Mouse (Mus musculus): Measurements from ENCODE around the gene Batf.

Gene Batf

DNA sequence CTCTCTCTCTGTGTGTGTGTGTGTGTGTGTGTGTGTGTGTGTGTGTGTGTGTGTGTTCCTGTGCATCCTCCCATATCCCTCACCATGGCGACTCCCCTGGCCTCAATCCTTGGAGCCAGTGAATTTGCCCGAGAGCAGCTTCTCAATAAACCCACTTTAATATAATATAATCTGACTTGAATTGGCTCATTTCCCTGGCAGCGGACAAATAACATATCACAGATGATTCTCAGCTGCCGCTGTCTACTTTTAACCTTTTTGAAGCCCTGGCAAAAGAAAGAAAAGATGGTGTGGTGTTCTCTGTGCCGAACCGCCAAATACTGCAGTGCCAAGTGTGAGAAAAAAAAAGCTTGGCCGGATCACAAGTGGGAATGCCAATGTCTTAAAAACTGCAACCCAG lies 41.7 kb downstream of the Batf start:
- no peak for DNase-seq (ENCODE audit: low spot score)

DNA sequence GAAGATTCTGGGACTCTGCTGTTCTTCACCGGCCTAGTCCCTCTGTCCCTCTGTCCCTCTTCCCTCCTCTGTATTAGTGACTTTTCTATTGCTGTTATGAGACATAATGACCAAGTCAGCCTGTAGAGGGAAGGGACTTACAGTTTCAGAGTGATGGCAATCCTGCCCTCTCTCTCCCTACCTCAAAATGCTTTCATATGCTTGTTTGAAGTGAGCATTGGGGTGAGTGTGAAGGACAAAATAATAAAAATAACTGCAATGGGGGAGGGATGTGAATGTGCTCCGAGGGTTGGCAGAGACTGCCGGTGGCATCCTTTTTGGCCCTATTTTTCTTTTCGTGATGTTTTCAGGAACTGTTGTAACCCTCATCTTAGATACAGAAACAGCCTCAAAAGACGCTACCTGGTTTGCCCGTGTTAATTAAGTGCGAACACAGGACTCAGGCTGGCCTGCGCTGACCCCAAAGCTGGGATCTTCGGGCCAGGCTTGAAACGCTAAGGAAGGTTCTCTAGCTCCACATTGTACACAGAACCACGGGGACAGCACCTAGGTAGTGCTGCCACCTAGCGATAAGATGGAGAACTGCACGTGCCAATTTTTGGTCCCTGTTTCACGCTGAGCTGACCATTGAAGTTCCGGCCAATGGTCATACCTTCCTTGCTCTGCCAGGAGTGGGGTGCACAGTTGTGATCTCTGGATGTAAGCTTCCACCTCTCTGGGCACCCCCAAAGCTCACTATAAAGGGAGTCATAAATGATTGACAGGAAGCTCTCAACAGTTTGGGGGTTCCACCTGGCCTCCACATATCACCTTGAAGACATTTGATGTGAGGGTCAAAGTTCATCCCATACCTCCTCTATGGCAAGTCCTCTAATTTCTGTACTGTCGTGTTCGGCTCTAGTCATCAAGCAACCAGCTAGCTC lies 42.8 kb downstream of the Batf start:
- DNase-seq (ENCODE audit: low spot score): peak; percentile 59

DNA sequence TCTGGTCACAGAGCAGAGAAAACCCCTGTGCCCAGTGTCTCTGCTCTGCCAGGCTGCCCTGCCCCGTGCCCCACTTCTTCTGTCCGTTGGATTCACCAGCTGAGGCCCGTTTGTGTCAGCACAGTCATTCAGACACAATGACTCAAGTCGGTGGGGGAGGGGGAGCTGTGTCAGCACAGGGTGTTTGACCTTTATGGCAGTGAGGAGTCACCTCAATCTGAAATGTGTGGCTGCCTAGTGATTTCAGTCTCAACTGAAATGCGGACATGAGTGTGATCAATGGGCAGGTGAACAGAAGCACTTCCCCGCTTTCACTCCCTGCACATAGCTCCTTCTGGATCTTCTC lies 43.4 kb downstream of the Batf start:
- peak; percentile 12 for DNase-seq (ENCODE audit: low spot score)

GRCm38 (mm10) chr12:85736203-85736602 lies 49.7 kb downstream of the Batf start:
- DNase-seq (ENCODE audit: low spot score): no peak

GRCm38 (mm10) chr12:85736960-85737359 lies 50.5 kb downstream of the Batf start:
- DNase-seq (ENCODE audit: low spot score): no peak

- DNase-seq (ENCODE audit: low spot score): peak; percentile 81
These were observed 59.6 kb downstream of the Batf start, which contains the start of gene Flvcr2 for GRCm38 (mm10) chr12:85745827-85746695. Gene Flvcr2, plus strand, starts transcription at chr12:85746539.

DNA sequence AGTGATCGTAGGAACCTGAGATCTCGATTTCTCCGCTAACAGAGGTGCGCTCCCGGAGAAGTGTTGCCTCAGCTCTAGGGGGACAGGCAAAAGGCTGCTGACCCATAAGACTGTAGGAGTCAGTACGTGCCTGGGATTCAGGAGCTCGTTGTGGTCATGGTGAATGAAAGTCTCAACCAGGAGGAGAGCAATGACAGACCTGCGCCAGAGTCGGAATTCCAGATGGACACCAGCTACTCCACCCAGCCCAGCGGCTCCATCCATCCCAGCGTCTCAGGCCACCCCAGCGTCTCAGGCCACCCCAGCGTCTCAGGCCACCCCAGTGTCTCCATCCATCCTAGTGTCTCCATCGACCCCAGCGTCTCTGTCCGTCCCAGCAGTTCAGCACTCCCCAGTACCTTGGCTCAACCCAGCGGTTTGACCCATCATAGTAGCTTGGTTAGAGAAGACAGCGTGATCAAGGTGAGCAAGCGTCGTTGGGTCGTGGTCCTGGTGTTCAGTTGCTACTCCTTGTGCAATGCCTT lies 60.3 kb downstream of the Batf start:
- DNase-seq (ENCODE audit: low spot score): no peak

- no peak for DNase-seq (ENCODE audit: low spot score)
These were observed 60.9 kb downstream of the Batf start for GRCm38 (mm10) chr12:85747343-85747742.

- no peak for DNase-seq (ENCODE audit: low spot score)
These were observed 63.4 kb downstream of the Batf start for GRCm38 (mm10) chr12:85749861-85750260.

GRCm38 (mm10) chr12:85752116-85752515 lies 65.6 kb downstream of the Batf start:
- no peak for DNase-seq (ENCODE audit: low spot score)

DNA sequence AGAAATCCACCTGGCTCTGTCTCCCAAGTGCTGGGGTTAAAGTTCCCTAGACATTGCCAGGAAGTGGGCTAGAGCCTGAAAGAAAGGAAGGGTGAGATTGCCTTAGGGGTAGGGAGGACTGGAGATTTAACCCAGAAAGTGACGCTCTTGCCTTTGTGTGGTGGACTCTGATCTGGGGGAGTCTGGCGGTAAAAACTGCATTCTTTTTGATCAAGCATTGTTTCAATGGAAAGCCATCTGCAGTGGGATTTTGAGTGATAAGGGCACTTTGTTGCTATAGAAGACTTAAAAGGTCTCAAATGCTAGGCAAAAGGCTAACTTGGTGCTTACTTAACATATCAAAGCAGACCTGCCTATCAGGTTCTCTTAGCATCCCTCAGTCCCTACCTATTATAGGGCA lies 66.8 kb downstream of the Batf start:
- DNase-seq (ENCODE audit: low spot score): no peak

GRCm38 (mm10) chr12:85754611-85755265 lies 68.3 kb downstream of the Batf start:
- DNase-seq (ENCODE audit: low spot score): no peak

DNA sequence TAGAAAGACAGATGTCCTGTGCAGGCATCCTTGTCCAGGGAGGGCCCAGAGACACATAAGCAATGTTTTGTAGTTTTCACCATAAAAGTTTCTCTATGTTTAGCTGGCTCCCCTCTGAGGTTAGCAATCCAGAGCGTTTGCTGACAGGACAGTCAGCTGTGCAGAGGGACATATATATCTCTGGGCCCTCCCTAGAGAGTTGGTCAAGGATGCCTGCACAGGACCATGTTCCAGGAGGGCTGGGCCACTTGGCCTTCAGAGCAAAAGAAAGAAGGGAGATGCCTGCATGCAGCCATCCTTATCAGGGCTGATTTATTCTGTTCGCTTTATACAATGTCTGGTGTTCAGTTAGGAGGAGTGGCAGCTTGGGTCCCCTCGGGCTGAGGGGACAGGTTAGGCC lies 70.0 kb downstream of the Batf start:
- DNase-seq (ENCODE audit: low spot score): no peak

- no peak for DNase-seq (ENCODE audit: low spot score)
These were observed 70.6 kb downstream of the Batf start for GRCm38 (mm10) chr12:85757074-85757473.

Measured in adipocyte (in vitro differentiated cells).